Mouse (Mus musculus): ENCODE data around the gene Kif4. TPM values are rescaled to one million over a fixed set of nuclear protein-coding genes. Genes with fewer than 3 reads are reported as not detected.

Gene Kif4
- total and polyA plus RNA-seq, 3 experiments: 0.16 to 0.45 (median 0.23) TPM

GRCm38 (mm10) chrX:100734359-100734758 is 108.8 kb downstream of the Kif4 start:
- no peak for DNase-seq

GRCm38 (mm10) chrX:100738918-100739317 is 113.4 kb downstream of the Kif4 start:
- no peaks in the 10 kb centered on the region for H3K27me3 ChIP-seq (ENCODE audit: control insufficient read depth, insufficient read depth, low read length)
- 0 out of 2 replicates have a peak, but pooled peaks have one; percentile 30 for TF ChIP-seq EP300 (IDR thresholded peaks at IDR 0.05; ENCODE audit: insufficient read depth, low read depth, low read length)
- no peak for TF ChIP-seq POLR2A (IDR thresholded peaks at IDR 0.05; ENCODE audit: insufficient read depth, low read depth, low read length)
- TF ChIP-seq CTCF (IDR thresholded peaks at IDR 0.05): peak; percentile 75
- H3K36me3 ChIP-seq (ENCODE audit: control insufficient read depth, insufficient read depth, low read length): no peaks in the 10 kb centered on the region
- peak overlapping the region; percentile 34; the same call in 1 of the 2 replicates for H3K4me3 ChIP-seq
- DNase-seq: peak; percentile 60 to 70
- peaks cover 1% of the 10 kb centered on the region; the same call in 1 of the 2 replicates for H3K4me1 ChIP-seq (ENCODE audit: control insufficient read depth, insufficient read depth, low read length)
- 23% methylated on average over 14 of the region's 14 CpGs for WGBS
- H3K9ac ChIP-seq (ENCODE audit: low read depth, low read length): 0 out of 2 replicates have a peak overlapping the region, but pooled peaks have one; percentile 30
- no peaks in the 10 kb centered on the region for H3K79me2 ChIP-seq (replicated peaks; ENCODE audit: control insufficient read depth, insufficient read depth, low read length)
- intact Hi-C loops (cut with DNase I): loop anchor here (1.0 kb wide), 1 partner anchor 118 kb away; no protein-coding TSS in a partner anchor
- no peak overlapping the region for H3K27ac ChIP-seq

More at GRCm38 (mm10) chrX:100734359-100734758, 108.8 kb downstream of the Kif4 start:
- intact Hi-C loops (cut with DNase I): no loop called here
- Histone ChIP-seq H3K27me3 (ENCODE audit: control insufficient read depth, insufficient read depth, low read length) (no peaks in the 10 kb centered on the region), H3K27ac (no peak overlapping the region), H3K36me3 (ENCODE audit: control insufficient read depth, insufficient read depth, low read length) (no peaks in the 10 kb centered on the region), H3K79me2 (replicated peaks; ENCODE audit: control insufficient read depth, insufficient read depth, low read length) (no peaks in the 10 kb centered on the region), H3K9ac (ENCODE audit: low read depth, low read length) (no peak overlapping the region), H3K4me3 (no peak overlapping the region), H3K4me1 (ENCODE audit: control insufficient read depth, insufficient read depth, low read length) (peaks cover 3% of the 10 kb centered on the region)
- no peak for TF ChIP-seq CTCF (IDR thresholded peaks at IDR 0.05)
- TF ChIP-seq POLR2A (IDR thresholded peaks at IDR 0.05; ENCODE audit: insufficient read depth, low read depth, low read length): no peak
- no peak for TF ChIP-seq EP300 (IDR thresholded peaks at IDR 0.05; ENCODE audit: insufficient read depth, low read depth, low read length)
- WGBS: 71% methylated on average over 7 of the region's 7 CpGs

- Histone ChIP-seq H3K4me3 (peak overlapping the region; percentile 34; the same call in 1 of the 2 replicates), H3K27me3 (ENCODE audit: control insufficient read depth, insufficient read depth, low read length) (no peaks in the 10 kb centered on the region), H3K36me3 (ENCODE audit: control insufficient read depth, insufficient read depth, low read length) (no peaks in the 10 kb centered on the region), H3K4me1 (ENCODE audit: control insufficient read depth, insufficient read depth, low read length) (peaks cover 1% of the 10 kb centered on the region; the same call in 1 of the 2 replicates), H3K27ac (no peak overlapping the region), H3K79me2 (replicated peaks; ENCODE audit: control insufficient read depth, insufficient read depth, low read length) (no peaks in the 10 kb centered on the region), H3K9ac (ENCODE audit: low read depth, low read length) (peak overlapping the region; percentile 31; the same call in 1 of the 2 replicates)
- 46% methylated on average over 10 of the region's 10 CpGs for WGBS
- intact Hi-C loops (cut with DNase I): loop anchor here (1.0 kb wide), 1 partner anchor 118 kb away; no protein-coding TSS in a partner anchor
- TF ChIP-seq CTCF (IDR thresholded peaks at IDR 0.05): no peak
- no peak for TF ChIP-seq POLR2A (IDR thresholded peaks at IDR 0.05; ENCODE audit: insufficient read depth, low read depth, low read length)
- no peak for TF ChIP-seq EP300 (IDR thresholded peaks at IDR 0.05; ENCODE audit: insufficient read depth, low read depth, low read length)
- peak in 1 of 2 experiments; percentile 2 for DNase-seq
Measured at GRCm38 (mm10) chrX:100739443-100739842, 113.9 kb downstream of the Kif4 start.

GRCm38 (mm10) chrX:100740785-100741184 is 115.2 kb downstream of the Kif4 start:
- H3K79me2 ChIP-seq (replicated peaks; ENCODE audit: control insufficient read depth, insufficient read depth, low read length): no peaks in the 10 kb centered on the region
- 31% methylated on average over 6 of the region's 6 CpGs for WGBS
- H3K4me3 ChIP-seq: no peak overlapping the region
- DNase-seq: peak; percentile 32 to 58
- peaks cover 1% of the 10 kb centered on the region; the same call in 1 of the 2 replicates for H3K4me1 ChIP-seq (ENCODE audit: control insufficient read depth, insufficient read depth, low read length)
- TF ChIP-seq POLR2A (IDR thresholded peaks at IDR 0.05; ENCODE audit: insufficient read depth, low read depth, low read length): no peak
- no peaks in the 10 kb centered on the region for H3K36me3 ChIP-seq (ENCODE audit: control insufficient read depth, insufficient read depth, low read length)
- peak overlapping the region; percentile 69 for H3K27ac ChIP-seq
- no peaks in the 10 kb centered on the region for H3K27me3 ChIP-seq (ENCODE audit: control insufficient read depth, insufficient read depth, low read length)
- peak overlapping the region; percentile 40; the same call in 1 of the 2 replicates for H3K9ac ChIP-seq (ENCODE audit: low read depth, low read length)
- intact Hi-C loops (cut with DNase I): no loop called here

GRCm38 (mm10) chrX:100741940-100742339 is 116.4 kb downstream of the Kif4 start:
- peak; percentile 56 to 61 for DNase-seq
- intact Hi-C loops (cut with DNase I): no loop called here
- WGBS: 16% methylated on average over 10 of the region's 10 CpGs
- Histone ChIP-seq H3K79me2 (replicated peaks; ENCODE audit: control insufficient read depth, insufficient read depth, low read length) (no peaks in the 10 kb centered on the region), H3K9ac (ENCODE audit: low read depth, low read length) (no peak overlapping the region), H3K27me3 (ENCODE audit: control insufficient read depth, insufficient read depth, low read length) (no peaks in the 10 kb centered on the region), H3K36me3 (ENCODE audit: control insufficient read depth, insufficient read depth, low read length) (no peaks in the 10 kb centered on the region), H3K4me1 (ENCODE audit: control insufficient read depth, insufficient read depth, low read length) (peaks cover 1% of the 10 kb centered on the region; the same call in 1 of the 2 replicates), H3K4me3 (no peak overlapping the region), H3K27ac (no peak overlapping the region)
- TF ChIP-seq CTCF (IDR thresholded peaks at IDR 0.05) (peak; percentile 73), POLR2A (IDR thresholded peaks at IDR 0.05; ENCODE audit: insufficient read depth, low read depth, low read length) (no peak), EP300 (IDR thresholded peaks at IDR 0.05; ENCODE audit: insufficient read depth, low read depth, low read length) (no peak)

GRCm38 (mm10) chrX:100765855-100766254 is 140.3 kb downstream of the Kif4 start:
- H3K36me3 ChIP-seq (ENCODE audit: control insufficient read depth, insufficient read depth, low read length): no peaks in the 10 kb centered on the region
- WGBS: 77% methylated on average over 6 of the region's 6 CpGs
- peaks cover 1% of the 10 kb centered on the region; the same call in 1 of the 2 replicates for H3K4me1 ChIP-seq (ENCODE audit: control insufficient read depth, insufficient read depth, low read length)
- DNase-seq: no peak
- H3K79me2 ChIP-seq (replicated peaks; ENCODE audit: control insufficient read depth, insufficient read depth, low read length): no peaks in the 10 kb centered on the region
- TF ChIP-seq CTCF (IDR thresholded peaks at IDR 0.05): peak; percentile 48
- TF ChIP-seq POLR2A (IDR thresholded peaks at IDR 0.05; ENCODE audit: insufficient read depth, low read depth, low read length): no peak
- TF ChIP-seq EP300 (IDR thresholded peaks at IDR 0.05; ENCODE audit: insufficient read depth, low read depth, low read length): no peak
- no peaks in the 10 kb centered on the region for H3K27me3 ChIP-seq (ENCODE audit: control insufficient read depth, insufficient read depth, low read length)
- H3K9ac ChIP-seq (ENCODE audit: low read depth, low read length): no peak overlapping the region
- intact Hi-C loops (cut with DNase I): no loop called here
- H3K27ac ChIP-seq: no peak overlapping the region
- no peak overlapping the region for H3K4me3 ChIP-seq
